Mouse (Mus musculus) limb, embryonic 13.5 days (tissue): ENCODE results near the gene Adam21. TPM values are rescaled to one million over a fixed set of nuclear protein-coding genes. Genes with fewer than 3 reads are reported as not detected.
"Not testable (repeated sequence)": the region's sequence is repeated elsewhere in the genome, so short reads cannot be mapped to it uniquely, and the experiment has no call there.

Experiments used
- ATAC-seq: fragments of 200-750 bp; cut with Nextera tagmentation; 2 replicates; pipeline ENCODE4 v1.8.0; 2017; ENCODE audit warnings: low read depth, moderate number of reproducible peaks, moderate TSS enrichment; ENCODE audit not compliant: low FRiP score
- H3K27ac ChIP-seq: fragments of 300-500 bp; sonication (generic); 2 replicates; pipeline ENCODE4 v1.5.1; 2015; ENCODE audit warnings: inconsistent platforms, mild to moderate bottlenecking, moderate library complexity
- H3K27me3 ChIP-seq: fragments of 300-500 bp; sonication (generic); 2 replicates; pipeline ENCODE4 v1.6.1; 2015; ENCODE audit warnings: mild to moderate bottlenecking, inconsistent platforms
- H3K36me3 ChIP-seq: fragments of 300-500 bp; sonication (generic); 2 replicates; pipeline ENCODE4 v1.6.1; 2015; ENCODE audit warnings: inconsistent platforms, mild to moderate bottlenecking, moderate library complexity
- H3K4me1 ChIP-seq: fragments of 300-500 bp; sonication (generic); 2 replicates; pipeline ENCODE4 v1.6.1; 2015; ENCODE audit warnings: inconsistent platforms
- H3K4me2 ChIP-seq: fragments of 300-500 bp; sonication (generic); replicated peaks from 2 replicates; pipeline ENCODE4 v1.6.1; 2015; ENCODE audit warnings: inconsistent platforms, mild to moderate bottlenecking, moderate library complexity
- H3K4me3 ChIP-seq: fragments of 300-500 bp; sonication (generic); 2 replicates; pipeline ENCODE4 v1.5.1; 2015; ENCODE audit warnings: moderate library complexity, mild to moderate bottlenecking, inconsistent platforms
- H3K9ac ChIP-seq: fragments of 300-500 bp; sonication (generic); 2 replicates; pipeline ENCODE4 v1.6.1; 2015; ENCODE audit warnings: mild to moderate bottlenecking, inconsistent platforms
- H3K9me3 ChIP-seq: fragments of 300-500 bp; sonication (generic); 2 replicates; pipeline ENCODE4 v1.6.1; 2016; ENCODE audit warnings: inconsistent platforms
- WGBS: fragments of 180-500 bp; shearing (Covaris S2); methylation state at CpG from one replicate; pipeline ENCODE4 v1.1.7; 2015; 5-methylcytosine and 5-hydroxymethylcytosine counted together
- polyA plus RNA-seq: library from polyadenylated mRNA; unstranded; fragments of >200 nt; fragmentation: Nextera tagmentation; extraction: Ambion mirVana; gene quantifications from 2 replicates; pipeline ENCODE4 v1.2.1, GENCODE M21; 2015

Gene Adam21
- polyA plus RNA-seq, 1 experiment from 2014 or later = 0.57 TPM

GRCm38 (mm10) chr12:81533029-81533419, 35.2 kb downstream of the Adam21 start:
- Histone ChIP-seq H3K4me2 (peak overlapping the region; percentile 76), H3K4me1 (peaks cover 13% of the 10 kb centered on the region), H3K27me3 (no peaks in the 10 kb centered on the region), H3K36me3 (no peaks in the 10 kb centered on the region), H3K9me3 (no peaks in the 10 kb centered on the region), H3K27ac (peak overlapping the region; percentile 67; the same call in 1 of the 2 replicates), H3K4me3 (peak overlapping the region; percentile 86), H3K9ac (peak overlapping the region; percentile 88)
- ATAC-seq = 0 out of 2 replicates have a peak, but pooled peaks have one; percentile 21
- 35% methylated on average over 4 of the region's 4 CpGs for WGBS

- Histone ChIP-seq H3K9me3 (no peaks in the 10 kb centered on the region), H3K4me2 (peak within 1 kb of the TSS; percentile 76), H3K4me1 (peaks cover 13% of the 10 kb centered on the region), H3K27me3 (no peaks in the 10 kb centered on the region), H3K27ac (peak within 1 kb of the TSS; percentile 67), H3K4me3 (peak within 1 kb of the TSS; percentile 86), H3K9ac (peak within 1 kb of the TSS; percentile 88), H3K36me3 (no peaks in the 10 kb centered on the region)
- WGBS = under 1% methylated on average over 46 of the region's 46 CpGs
- ATAC-seq = peak; percentile 97
Measured at GRCm38 (mm10) chr12:81532316-81533028, 35.8 kb downstream of the Adam21 start, which contains the start of the genes Gm20498 and Synj2bp. Gm20498 (minus strand) TSS chr12:81532905. Synj2bp (minus strand) TSS chr12:81532911.

GRCm38 (mm10) chr12:81530587-81530986, 37.7 kb downstream of the Adam21 start:
- H3K27me3 ChIP-seq, ATAC-seq: not testable (repeated sequence)
- WGBS = 67% methylated on average over 8 of the region's 8 CpGs

More at GRCm38 (mm10) chr12:81530587-81530986, 37.7 kb downstream of the Adam21 start:
- H3K36me3 ChIP-seq, H3K4me2 ChIP-seq, H3K27ac ChIP-seq, H3K4me3 ChIP-seq, H3K9me3 ChIP-seq, H3K9ac ChIP-seq: not testable (repeated sequence)
- peaks cover 13% of the 10 kb centered on the region for H3K4me1 ChIP-seq

Other genes starting within 250 kb of the Adam21 start
- 1.0 and 1.5 TPM in 2 replicates for gene Slc8a3, start 235.3 kb downstream of the Adam21 start, polyA plus RNA-seq
- gene Gm4787, start 189.0 kb downstream of the Adam21 start, polyA plus RNA-seq = 0.22 and 0.28 TPM in 2 replicates
- gene Adam4, start 146.5 kb downstream of the Adam21 start, polyA plus RNA-seq = 0.56 and 0.59 TPM in 2 replicates
- 132 and 138 TPM in 2 replicates for gene Cox16, start 83.3 kb downstream of the Adam21 start, polyA plus RNA-seq
- gene Gm20498, start 35.6 kb downstream of the Adam21 start, polyA plus RNA-seq = 28.0 and 31.4 TPM in 2 replicates
- 35.8 and 41.5 TPM in 2 replicates for gene Synj2bp, start 35.6 kb downstream of the Adam21 start, polyA plus RNA-seq
- gene Med6, start 26.5 kb upstream of the Adam21 start, polyA plus RNA-seq = 85.8 and 87.6 TPM in 2 replicates
- 0.66 and 0.85 TPM in 2 replicates for gene Ttc9, start 62.8 kb upstream of the Adam21 start, polyA plus RNA-seq
- gene Map3k9, start 212.7 kb upstream of the Adam21 start, polyA plus RNA-seq = 0.52 and 0.56 TPM in 2 replicates